In genomic region chr6:119658441-119658840, GRCm38 (mm10) we compare ENCODE assay signal across 22 mouse cellular contexts.
"Had no signal": no experiment of that assay in that cellular context is flagged by ENCODE, and none has a peak within 500 bp of the region (broad histone marks: within the 10 kb centered on the region; RNA-seq: fewer than 3 reads in every experiment).

No protein-coding gene starts in this region.

- H3K36me3 ChIP-seq: limb, embryonic 10.5 days; limb, embryonic 13.5 days; liver, embryonic 12.5 days; liver, embryonic 15.5 days; lung, embryonic 15.5 days; midbrain, embryonic 10.5 days; midbrain, embryonic 13.5 days; neural tube, embryonic 13.5 days; stomach, embryonic 15.5 days had no signal

- H3K9me3 ChIP-seq: limb, embryonic 10.5 days; limb, embryonic 13.5 days; liver, embryonic 12.5 days; liver, embryonic 15.5 days; lung, embryonic 15.5 days; megakaryocyte, embryonic 14.5 days; midbrain, embryonic 10.5 days; midbrain, embryonic 13.5 days; neural tube, embryonic 13.5 days; stomach, embryonic 15.5 days had no signal

- H3K4me1 ChIP-seq: liver, embryonic 12.5 days; liver, embryonic 15.5 days; lung, embryonic 15.5 days; midbrain, embryonic 10.5 days; midbrain, embryonic 13.5 days; neural tube, embryonic 13.5 days; stomach, embryonic 15.5 days had no signal

- H3K9ac ChIP-seq: limb, embryonic 13.5 days; liver, embryonic 12.5 days; liver, embryonic 15.5 days; lung, embryonic 15.5 days; midbrain, embryonic 13.5 days; neural tube, embryonic 13.5 days; stomach, embryonic 15.5 days had no signal

- H3K4me3 ChIP-seq: limb, embryonic 10.5 days; limb, embryonic 13.5 days; liver, embryonic 12.5 days; liver, embryonic 15.5 days; lung, embryonic 15.5 days; megakaryocyte, embryonic 14.5 days; midbrain, embryonic 10.5 days; midbrain, embryonic 13.5 days; myocyte; neural tube, embryonic 13.5 days; stomach, embryonic 15.5 days had no signal

- H3K27ac ChIP-seq: kidney, postnatal 0 days; limb, embryonic 10.5 days; limb, embryonic 13.5 days; liver, embryonic 12.5 days; liver, embryonic 15.5 days; lung, embryonic 15.5 days; midbrain, embryonic 10.5 days; midbrain, embryonic 13.5 days; neural tube, embryonic 13.5 days; stomach, embryonic 15.5 days had no signal

- H3K27me3 ChIP-seq: limb, embryonic 13.5 days; liver, embryonic 12.5 days; liver, embryonic 15.5 days; lung, embryonic 15.5 days; megakaryocyte, embryonic 14.5 days; midbrain, embryonic 13.5 days; neural tube, embryonic 13.5 days; stomach, embryonic 15.5 days had no signal

- DNase-seq: liver; lung, adult 18-20 months; lung, postnatal 10 days; lung, postnatal 36 days; retina, postnatal 1 day; right cerebral cortex, postnatal 25 days; spleen, adult 18-20 months; thymus, postnatal 25 days had no signal

- ATAC-seq: hindbrain, embryonic 16.5 days; liver, embryonic 12.5 days; midbrain, embryonic 13.5 days; midbrain, embryonic 16.5 days had no signal

- H3K4me2 ChIP-seq: limb, embryonic 13.5 days; liver, embryonic 12.5 days; liver, embryonic 15.5 days; lung, embryonic 15.5 days; midbrain, embryonic 13.5 days; neural tube, embryonic 13.5 days; stomach, embryonic 15.5 days had no signal
